Mouse (Mus musculus) CH12F3 (cell line): ENCODE results near the gene Omt2b.

Experiments used
- in situ Hi-C: fragments of 300-500 bp; cut with MboI; formaldehyde crosslinking; loops from 2 replicates; pipeline ENCODE4 v1.14.3; 2020; ENCODE audit warnings: low sequenced_read_pairs

The Omt2b gene

DNA sequence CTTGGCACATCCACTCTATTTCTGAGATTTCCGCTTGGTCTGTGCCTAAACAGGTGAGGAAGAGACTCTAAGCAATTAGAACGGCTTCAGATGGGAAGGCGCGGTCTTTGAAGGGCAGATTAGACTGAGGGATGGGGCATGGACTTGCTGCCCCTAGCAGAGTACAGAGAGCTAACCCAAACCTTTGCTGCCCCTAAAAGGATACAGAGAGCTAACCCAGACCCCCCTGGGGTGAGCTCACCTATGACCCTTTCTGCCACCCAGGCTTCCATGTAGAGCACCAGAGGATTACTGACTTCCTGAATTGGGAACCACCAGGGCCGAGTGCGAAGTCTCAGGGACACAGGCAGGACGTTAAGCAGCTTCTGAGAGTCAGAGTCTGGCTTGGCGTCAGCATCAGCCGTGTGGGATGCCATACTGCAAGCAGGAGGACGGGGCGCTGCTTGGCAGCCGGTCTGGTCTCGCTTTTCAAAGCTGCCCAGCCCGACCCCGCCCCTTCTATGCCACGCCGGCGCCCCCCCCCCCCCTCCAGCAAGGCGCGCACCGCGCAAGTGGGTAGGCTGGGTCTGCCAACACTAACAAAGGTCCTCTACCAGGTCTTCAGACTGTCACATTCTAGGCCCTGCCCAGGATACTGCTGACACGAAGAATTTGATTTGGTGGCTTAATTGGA is 50.9 kb downstream of the Omt2b start, which contains the start of gene Ooep:
Ooep (minus strand) TSS at position 613 of the 673 bp plus-strand sequence.
- in situ Hi-C loops, result no loop called here
